Mouse (Mus musculus): ENCODE measurements at regions not wholly inside any gene's neighbourhood (a gene's known extent, or its start where the extent isn't known, plus 50 kb on each side); places are given as distances from the start of the nearest gene placed in this dataset.

GRCm38 (mm10) chr9:23068101-23068791 lies 154.6 kb upstream of the Bmper start:
- H3K9ac ChIP-seq (ENCODE audit: low read depth, low read length), result no peak overlapping the region
- no peak for TF ChIP-seq CTCF (IDR thresholded peaks at IDR 0.05; ENCODE audit: low read depth)

DNA sequence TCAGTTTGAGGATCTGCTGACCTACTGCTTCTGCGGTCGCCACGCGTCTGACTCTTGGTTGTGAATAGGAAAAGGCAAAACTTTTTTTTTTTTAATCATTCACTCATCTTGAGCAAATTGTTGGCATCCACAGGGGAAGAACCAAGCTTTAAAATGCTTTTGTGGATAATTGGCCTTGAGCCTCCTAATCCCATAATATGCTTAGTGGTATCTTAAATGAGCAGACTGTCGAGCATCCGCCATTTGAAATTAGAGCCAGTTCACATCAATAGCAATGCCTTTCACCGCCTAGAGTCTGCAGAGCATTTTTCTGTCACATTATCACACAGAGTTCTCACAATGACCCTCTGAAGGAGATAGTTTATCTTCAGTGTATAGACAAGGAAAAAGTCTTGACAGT lies 153.7 kb upstream of the Bmper start:
- Histone ChIP-seq H3K9ac (ENCODE audit: low read depth, low read length) (no peak overlapping the region), H3K9me3 (replicated peaks; ENCODE audit: low read length) (no peaks in the 10 kb centered on the region), H3K4me3 (replicated peaks; ENCODE audit: low read depth, low read length) (no peak overlapping the region), H3K4me2 (ENCODE audit: low read length) (no peak overlapping the region), H3K27ac (no peak overlapping the region), H3K27me3 (ENCODE audit: insufficient read depth, low read length) (no peaks in the 10 kb centered on the region), H3K36me3 (ENCODE audit: insufficient read depth, low read length) (no peaks in the 10 kb centered on the region), H3K4me1 (replicated peaks; ENCODE audit: insufficient read depth, low read length) (no peaks in the 10 kb centered on the region)
- TF ChIP-seq CTCF (IDR thresholded peaks at IDR 0.05; ENCODE audit: low read depth), result no peak
- DNase-seq (ENCODE audit: low spot score) (no peak), ATAC-seq (replicated peaks; ENCODE audit: low FRiP score, low read depth) (no peak)
- WGBS, result 96% methylated on average over 7 of the region's 7 CpGs

More at GRCm38 (mm10) chr9:23068101-23068791, 154.6 kb upstream of the Bmper start:
- DNase-seq (ENCODE audit: low spot score) (no peak), ATAC-seq (replicated peaks; ENCODE audit: low FRiP score, low read depth) (no peak)
- no peak overlapping the region for H3K27ac ChIP-seq
- H3K9me3 ChIP-seq (replicated peaks; ENCODE audit: low read length), result no peaks in the 10 kb centered on the region
- no peaks in the 10 kb centered on the region for H3K27me3 ChIP-seq (ENCODE audit: insufficient read depth, low read length)
- 52% methylated on average over 6 of the region's 6 CpGs for WGBS
- no peak overlapping the region for H3K4me2 ChIP-seq (ENCODE audit: low read length)
- no peaks in the 10 kb centered on the region for H3K4me1 ChIP-seq (replicated peaks; ENCODE audit: insufficient read depth, low read length)
- H3K4me3 ChIP-seq (replicated peaks; ENCODE audit: low read depth, low read length), result no peak overlapping the region
- H3K36me3 ChIP-seq (ENCODE audit: insufficient read depth, low read length), result no peaks in the 10 kb centered on the region

- WGBS, result 40% methylated on average over 2 of the region's 2 CpGs
- Histone ChIP-seq H3K27me3 (ENCODE audit: insufficient read depth, low read length) (no peaks in the 10 kb centered on the region), H3K9ac (ENCODE audit: low read depth, low read length) (no peak overlapping the region), H3K9me3 (replicated peaks; ENCODE audit: low read length) (no peaks in the 10 kb centered on the region), H3K4me2 (ENCODE audit: low read length) (no peak overlapping the region), H3K4me3 (replicated peaks; ENCODE audit: low read depth, low read length) (no peak overlapping the region), H3K4me1 (replicated peaks; ENCODE audit: insufficient read depth, low read length) (no peaks in the 10 kb centered on the region), H3K36me3 (ENCODE audit: insufficient read depth, low read length) (no peaks in the 10 kb centered on the region), H3K27ac (no peak overlapping the region)
- no peak for DNase-seq (ENCODE audit: low spot score)
- no peak for TF ChIP-seq CTCF (IDR thresholded peaks at IDR 0.05; ENCODE audit: low read depth)
- no peak for ATAC-seq (replicated peaks; ENCODE audit: low FRiP score, low read depth)
Observed at GRCm38 (mm10) chr9:23071006-23071405, 151.9 kb upstream of the Bmper start.

DNA sequence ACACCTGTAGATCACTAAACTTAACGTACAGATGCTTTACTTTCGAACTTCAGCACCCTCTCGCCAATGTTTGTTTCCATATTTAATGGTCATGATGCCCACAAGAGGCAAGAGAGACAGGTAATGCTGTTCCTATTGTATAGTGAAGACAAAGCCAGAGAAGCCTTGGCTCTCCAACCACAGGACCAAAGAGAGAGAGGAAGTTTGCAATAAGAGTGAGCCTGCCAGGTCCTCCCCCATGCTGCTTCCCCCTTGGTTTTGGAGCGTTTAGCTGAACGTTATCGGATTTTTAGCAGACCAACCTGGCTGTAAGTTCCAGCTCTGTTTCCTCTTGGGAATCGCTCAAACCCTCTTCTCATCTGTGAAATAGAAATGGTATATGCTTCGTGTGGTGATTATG lies 150.1 kb upstream of the Bmper start:
- H3K36me3 ChIP-seq (ENCODE audit: insufficient read depth, low read length), result no peaks in the 10 kb centered on the region
- no peak overlapping the region for H3K4me2 ChIP-seq (ENCODE audit: low read length)
- 86% methylated on average over 8 of the region's 8 CpGs for WGBS
- TF ChIP-seq CTCF (IDR thresholded peaks at IDR 0.05; ENCODE audit: low read depth), result no peak
- no peak for DNase-seq (ENCODE audit: low spot score)
- ATAC-seq (replicated peaks; ENCODE audit: low FRiP score, low read depth), result no peak
- no peaks in the 10 kb centered on the region for H3K27me3 ChIP-seq (ENCODE audit: insufficient read depth, low read length)
- H3K4me1 ChIP-seq (replicated peaks; ENCODE audit: insufficient read depth, low read length), result no peaks in the 10 kb centered on the region
- no peak overlapping the region for H3K27ac ChIP-seq
- H3K9ac ChIP-seq (ENCODE audit: low read depth, low read length), result no peak overlapping the region
- no peaks in the 10 kb centered on the region for H3K9me3 ChIP-seq (replicated peaks; ENCODE audit: low read length)
- no peak overlapping the region for H3K4me3 ChIP-seq (replicated peaks; ENCODE audit: low read depth, low read length)

GRCm38 (mm10) chr9:23083562-23083961 lies 139.3 kb upstream of the Bmper start:
- no peaks in the 10 kb centered on the region for H3K27me3 ChIP-seq (ENCODE audit: insufficient read depth, low read length)
- DNase-seq (ENCODE audit: low spot score) (peak; percentile 88), ATAC-seq (replicated peaks; ENCODE audit: low FRiP score, low read depth) (peak; percentile 33; the same call in 1 of the 2 replicates)
- H3K36me3 ChIP-seq (ENCODE audit: insufficient read depth, low read length), result no peaks in the 10 kb centered on the region
- no peak overlapping the region for H3K9ac ChIP-seq (ENCODE audit: low read depth, low read length)
- peak overlapping the region; percentile 32; the same call in 1 of the 2 replicates for H3K4me2 ChIP-seq (ENCODE audit: low read length)
- no peak for TF ChIP-seq CTCF (IDR thresholded peaks at IDR 0.05; ENCODE audit: low read depth)
- H3K4me1 ChIP-seq (replicated peaks; ENCODE audit: insufficient read depth, low read length), result 0 out of 2 replicates have a peak, but pooled peaks cover 5% of the 10 kb centered on the region
- H3K27ac ChIP-seq, result no peak overlapping the region
- H3K9me3 ChIP-seq (replicated peaks; ENCODE audit: low read length), result no peaks in the 10 kb centered on the region
- WGBS, result 20% methylated on average over 17 of the region's 17 CpGs
- H3K4me3 ChIP-seq (replicated peaks; ENCODE audit: low read depth, low read length), result no peak overlapping the region

DNA sequence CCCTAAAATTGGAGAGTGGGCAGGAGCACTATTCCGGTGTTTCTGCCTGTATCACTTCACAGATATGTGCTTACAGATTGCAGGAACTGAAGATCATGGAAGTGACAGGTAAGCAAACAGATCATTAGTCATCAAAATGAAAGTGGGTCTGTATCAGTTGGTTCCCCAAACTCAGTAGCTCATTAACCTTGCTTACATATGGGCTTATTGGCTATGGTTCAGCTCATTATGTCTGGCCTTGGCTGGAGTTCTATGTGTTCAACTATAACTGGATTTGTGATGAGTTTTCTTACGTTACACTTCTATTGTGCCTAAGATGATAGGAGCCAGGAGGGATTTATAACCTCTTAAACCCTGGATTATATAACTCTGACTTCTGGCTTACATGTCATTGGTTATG lies 133.5 kb upstream of the Bmper start:
- TF ChIP-seq CTCF (IDR thresholded peaks at IDR 0.05; ENCODE audit: low read depth), result no peak
- Histone ChIP-seq H3K4me2 (ENCODE audit: low read length) (no peak overlapping the region), H3K36me3 (ENCODE audit: insufficient read depth, low read length) (no peaks in the 10 kb centered on the region), H3K9ac (ENCODE audit: low read depth, low read length) (no peak overlapping the region), H3K4me3 (replicated peaks; ENCODE audit: low read depth, low read length) (no peak overlapping the region), H3K4me1 (replicated peaks; ENCODE audit: insufficient read depth, low read length) (no peaks in the 10 kb centered on the region), H3K27ac (no peak overlapping the region), H3K9me3 (replicated peaks; ENCODE audit: low read length) (no peaks in the 10 kb centered on the region), H3K27me3 (ENCODE audit: insufficient read depth, low read length) (no peaks in the 10 kb centered on the region)
- ATAC-seq (replicated peaks; ENCODE audit: low FRiP score, low read depth), result no peak
- DNase-seq (ENCODE audit: low spot score), result no peak
- WGBS, result 80% methylated on average over 2 of the region's 2 CpGs

All from kidney, postnatal 0 days (tissue).